Mouse (Mus musculus) heart, postnatal 0 days (tissue): ENCODE data around the gene Barhl1. TPM values are rescaled to one million over a fixed set of nuclear protein-coding genes. Genes with fewer than 3 reads are reported as not detected.

Experiments
- ATAC-seq: fragments of 200-750 bp; cut with Nextera tagmentation; 2 replicates; pipeline ENCODE4 v1.8.0; 2017; ENCODE audit warnings: low read depth, moderate number of reproducible peaks, moderate library complexity; ENCODE audit not compliant: insufficient read depth
- DNase-seq: peaks from one replicate; pipeline ENCODE4 v3.0.0-alpha.2; 2016; ENCODE audit warnings: low spot score
- H3K27ac ChIP-seq: fragments of 300-500 bp; sonication (generic); 2 replicates; pipeline ENCODE4 v1.5.1; 2014; ENCODE audit warnings: low read depth, mild to moderate bottlenecking
- H3K27me3 ChIP-seq: fragments of 300-500 bp; sonication (generic); 2 replicates; pipeline ENCODE4 v1.6.1; 2014; ENCODE audit warnings: low read length, mixed read lengths; ENCODE audit not compliant: control insufficient read depth, insufficient read depth
- H3K36me3 ChIP-seq: fragments of 300-500 bp; sonication (generic); replicated peaks from 2 replicates; pipeline ENCODE4 v1.6.1; 2014; ENCODE audit warnings: low read length, mixed read lengths; ENCODE audit not compliant: control insufficient read depth, insufficient read depth
- H3K4me1 ChIP-seq: fragments of 300-500 bp; sonication (generic); 2 replicates; pipeline ENCODE4 v1.6.1; 2014; ENCODE audit warnings: antibody characterized with exemption; ENCODE audit not compliant: control insufficient read depth, insufficient read depth
- H3K4me2 ChIP-seq: fragments of 300-500 bp; sonication (generic); 2 replicates; pipeline ENCODE4 v1.6.1; 2014; ENCODE audit warnings: low read depth, mild to moderate bottlenecking, low read length, moderate library complexity
- H3K4me3 ChIP-seq: fragments of 300-500 bp; sonication (generic); 2 replicates; pipeline ENCODE4 v1.5.1; 2014; ENCODE audit warnings: low read depth, low read length
- H3K9ac ChIP-seq: fragments of 300-500 bp; sonication (generic); replicated peaks from 2 replicates; pipeline ENCODE4 v1.6.1; 2014; ENCODE audit warnings: low read depth, low read length, mixed read lengths
- H3K9me3 ChIP-seq: fragments of 300-500 bp; sonication (generic); replicated peaks from 2 replicates; pipeline ENCODE4 v1.6.1; 2016; ENCODE audit warnings: low read length; ENCODE audit not compliant: control insufficient read depth
- CTCF ChIP-seq: IDR thresholded peaks from 2 replicates; pipeline ENCODE4 v1.5.1; 2016; ENCODE audit warnings: antibody characterized with exemption, control low read depth, low read depth
- EP300 ChIP-seq: IDR thresholded peaks from 2 replicates; pipeline ENCODE4 v1.6.1; 2016; ENCODE audit warnings: antibody characterized with exemption, low read depth
- WGBS: fragments of 180-500 bp; shearing (Covaris S2); extraction: QIAGEN DNeasy Blood & Tissue Kit; methylation state at CpG from one replicate; pipeline ENCODE4 v1.1.7; 2014; 5-methylcytosine and 5-hydroxymethylcytosine counted together
- polyA plus RNA-seq: library from polyadenylated mRNA; unstranded; fragments of >200 nt; fragmentation: Nextera tagmentation; extraction: Ambion mirVana; gene quantifications from 2 replicates; pipeline ENCODE4 v1.2.1, GENCODE M21; 2015
- total RNA-seq: library from RNA; depleted of rRNA; stranded (reverse); fragments of >200 nt; gene quantifications from 2 replicates; pipeline ENCODE4 v1.2.3, GENCODE M21; 2014; ENCODE audit warnings: low replicate concordance

Barhl1 gene
- total and polyA plus RNA-seq, 2 experiments from 2014 or later, result not detected

GRCm38 (mm10) chr2:28930571-28930970, 14.1 kb upstream of the Barhl1 start:
- Histone ChIP-seq H3K4me3 (no peak overlapping the region), H3K9ac (no peak overlapping the region), H3K9me3 (no peaks in the 10 kb centered on the region), H3K36me3 (no peaks in the 10 kb centered on the region), H3K4me1 (no peaks in the 10 kb centered on the region), H3K27me3 (0 out of 2 replicates have a peak, but pooled peaks cover 3% of the 10 kb centered on the region), H3K27ac (no peak overlapping the region), H3K4me2 (no peak overlapping the region)
- no peak for DNase-seq
- ATAC-seq, result no peak
- TF ChIP-seq CTCF (0 out of 2 replicates have a peak, but pooled peaks have one; percentile 14), EP300 (no peak)
- WGBS, result 87% methylated on average over 3 of the region's 3 CpGs

DNA sequence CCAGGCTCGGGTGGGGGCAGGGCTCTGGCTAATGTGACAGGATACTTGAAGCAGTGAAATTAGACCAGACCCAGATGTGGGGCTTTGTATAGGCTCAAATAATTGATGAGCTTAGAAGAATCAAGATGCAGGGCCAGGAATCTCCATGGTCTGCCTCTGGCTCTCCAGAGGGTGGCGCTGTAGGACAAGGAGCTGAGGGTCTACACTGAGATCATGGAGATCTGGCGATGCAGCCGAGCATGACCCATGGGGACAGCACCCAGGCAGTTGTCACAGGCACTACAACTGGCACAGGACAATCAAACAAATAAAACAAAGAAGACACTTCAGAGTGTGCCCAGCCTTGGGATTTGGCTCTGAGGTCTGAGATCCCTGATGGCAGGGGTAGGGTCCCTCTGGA, 7.4 kb upstream of the Barhl1 start:
- no peaks in the 10 kb centered on the region for H3K36me3 ChIP-seq
- no peak overlapping the region for H3K27ac ChIP-seq
- no peak for DNase-seq
- H3K9me3 ChIP-seq, result no peaks in the 10 kb centered on the region
- H3K9ac ChIP-seq, result no peak overlapping the region
- WGBS, result 0% methylated on average over 4 of the region's 4 CpGs
- peak; percentile 44 for ATAC-seq
- no peaks in the 10 kb centered on the region for H3K4me1 ChIP-seq
- H3K4me3 ChIP-seq, result no peak overlapping the region
- TF ChIP-seq CTCF (peak; percentile 89), EP300 (no peak)
- peaks cover 54% of the 10 kb centered on the region for H3K27me3 ChIP-seq
- H3K4me2 ChIP-seq, result no peak overlapping the region

DNA sequence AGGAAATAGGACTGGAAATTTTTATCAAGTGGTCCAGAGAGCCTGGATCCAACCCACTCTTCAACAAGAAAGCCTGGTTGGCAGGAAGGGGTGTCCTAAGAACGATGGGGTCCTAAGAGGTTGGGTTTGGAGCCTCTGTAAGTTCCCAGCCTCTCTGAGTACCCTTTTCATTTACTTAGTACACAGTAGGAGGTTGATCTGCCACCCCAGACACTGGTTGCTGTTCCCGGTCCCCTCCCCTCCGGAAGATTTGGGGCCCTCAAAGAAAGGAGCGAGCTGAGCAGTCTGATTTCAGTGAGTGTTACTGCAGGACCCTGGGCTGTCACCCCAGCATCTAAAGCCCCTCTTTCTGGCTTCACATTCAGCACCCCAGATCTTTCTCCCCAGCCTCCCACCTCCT, 2.5 kb upstream of the Barhl1 start:
- no peak overlapping the region for H3K4me3 ChIP-seq
- H3K9me3 ChIP-seq, result no peaks in the 10 kb centered on the region
- no peak overlapping the region for H3K27ac ChIP-seq
- no peaks in the 10 kb centered on the region for H3K4me1 ChIP-seq
- H3K36me3 ChIP-seq, result no peaks in the 10 kb centered on the region
- DNase-seq (no peak), ATAC-seq (no peak)
- H3K4me2 ChIP-seq, result no peak overlapping the region
- TF ChIP-seq EP300 (no peak), CTCF (no peak)
- no peak overlapping the region for H3K9ac ChIP-seq
- 0% methylated on average over 4 of the region's 4 CpGs for WGBS
- H3K27me3 ChIP-seq, result peaks cover 96% of the 10 kb centered on the region

DNA sequence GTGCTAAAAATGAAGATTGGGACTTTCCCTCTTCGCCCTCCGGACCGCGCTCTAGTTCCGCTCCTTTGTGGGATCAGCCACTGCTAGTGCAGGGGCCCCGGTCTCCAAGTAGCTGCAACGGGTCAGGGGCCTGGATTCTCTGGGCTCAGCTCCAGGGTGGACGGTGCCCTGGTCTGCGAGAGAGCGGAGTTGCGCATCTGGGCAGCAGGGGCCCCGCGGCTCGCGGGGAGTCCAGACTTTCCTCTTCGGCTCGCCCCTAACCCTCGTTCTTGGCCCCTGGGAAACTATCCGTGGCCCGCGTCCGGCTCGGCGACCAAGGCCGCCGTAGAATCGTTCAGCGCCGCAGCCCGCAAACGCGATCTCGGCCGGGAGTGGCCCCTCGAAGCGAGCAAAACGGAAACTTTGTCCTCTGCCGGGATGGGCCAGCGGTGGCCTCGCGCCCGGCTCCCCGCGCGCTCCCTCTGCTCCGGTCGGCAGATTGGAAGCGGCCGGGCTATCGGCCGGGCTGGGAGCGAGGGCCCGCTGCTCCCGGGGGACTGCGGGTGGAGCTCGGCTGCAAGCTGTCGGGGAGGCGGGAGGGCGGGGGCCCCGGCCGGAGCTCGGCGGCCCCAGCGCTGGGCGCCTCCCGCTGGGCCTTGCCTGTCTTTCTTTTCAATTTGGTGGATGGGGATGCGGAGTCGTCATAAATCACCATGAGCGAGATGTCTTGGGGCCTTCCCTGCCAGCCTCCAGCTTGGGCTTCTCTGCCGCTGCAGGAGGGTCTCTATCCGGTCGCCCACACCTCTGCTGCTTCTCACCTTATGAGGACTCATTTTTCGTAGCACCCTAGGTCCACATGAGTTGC, 1.3 kb upstream of the Barhl1 start:
- Histone ChIP-seq H3K27ac (no peak overlapping the region), H3K9ac (no peak overlapping the region), H3K9me3 (no peaks in the 10 kb centered on the region), H3K4me2 (peak overlapping the region; percentile 30), H3K36me3 (no peaks in the 10 kb centered on the region), H3K4me1 (no peaks in the 10 kb centered on the region), H3K27me3 (peaks cover 97% of the 10 kb centered on the region), H3K4me3 (peak overlapping the region; percentile 28)
- TF ChIP-seq EP300 (no peak), CTCF (no peak)
- 2% methylated on average over 72 of the region's 73 CpGs for WGBS
- DNase-seq, result no peak
- ATAC-seq, result no peak

DNA sequence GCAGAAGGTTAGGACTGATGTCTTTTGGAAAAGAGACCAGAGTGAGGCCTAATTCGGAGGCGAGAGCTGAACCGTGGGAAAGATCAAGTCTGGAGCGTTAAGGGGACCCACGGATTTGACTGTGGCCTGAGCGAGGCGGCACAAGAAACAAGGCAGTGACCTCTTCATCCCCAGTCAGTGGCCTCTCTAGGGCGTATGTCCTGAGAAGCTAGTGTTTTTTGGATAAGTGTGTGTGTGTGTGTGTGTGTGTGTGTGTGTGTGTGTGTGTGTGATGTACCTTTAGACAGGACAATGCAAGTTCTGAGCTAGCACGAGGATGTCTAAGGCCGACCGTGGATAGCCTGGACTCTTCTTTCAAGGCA, 669 bp upstream of the Barhl1 start:
- H3K4me1 ChIP-seq, result no peaks in the 10 kb centered on the region
- DNase-seq (no peak), ATAC-seq (no peak)
- no peaks in the 10 kb centered on the region for H3K9me3 ChIP-seq
- H3K9ac ChIP-seq, result no peak overlapping the region
- TF ChIP-seq EP300, result no peak
- H3K4me2 ChIP-seq, result no peak overlapping the region
- WGBS, result 10% methylated on average over 11 of the region's 11 CpGs
- no peaks in the 10 kb centered on the region for H3K36me3 ChIP-seq
- peaks cover 97% of the 10 kb centered on the region for H3K27me3 ChIP-seq
- H3K27ac ChIP-seq, result no peak overlapping the region
- H3K4me3 ChIP-seq, result no peak overlapping the region
